Mouse (Mus musculus): ENCODE results near the gene Myl9. TPM values are rescaled to one million over a fixed set of nuclear protein-coding genes. Genes with fewer than 3 reads are reported as not detected.
A peak's percentile ranks its signal among the peaks of the same experiment; 100 is the strongest.

Myl9 gene
- 36.5 and 41.4 TPM in 2 replicates for polyA plus RNA-seq (2015; fragmentation: Nextera tagmentation; extraction: Ambion mirVana)

- Histone ChIP-seq H3K36me3 (ENCODE audit: control insufficient read depth, insufficient read depth) (no peaks in the 10 kb centered on the region), H3K4me1 (replicated peaks; ENCODE audit: control insufficient read depth, insufficient read depth, low read length) (peaks cover 17% of the 10 kb centered on the region), H3K9ac (replicated peaks; ENCODE audit: low read depth, low read length) (peak within 1 kb of the TSS; percentile 49), H3K27ac (ENCODE audit: low read length) (peak within 1 kb of the TSS; percentile 31), H3K4me3 (replicated peaks; ENCODE audit: low read length) (peak within 1 kb of the TSS; percentile 36), H3K27me3 (replicated peaks; ENCODE audit: control insufficient read depth, insufficient read depth, low read length) (no peaks in the 10 kb centered on the region), H3K9me3 (ENCODE audit: control insufficient read depth, low read length) (no peaks in the 10 kb centered on the region), H3K4me2 (ENCODE audit: low read length) (peak within 1 kb of the TSS; percentile 62)
- 2% methylated on average over 28 of the region's 28 CpGs for WGBS
- peak; percentile 83 for ATAC-seq
Measured at GRCm38 (mm10) chr2:156774738-156775454, at the start of gene Myl9. Myl9 (plus strand) TSS chr2:156775420.

- H3K4me1 ChIP-seq (replicated peaks; ENCODE audit: control insufficient read depth, insufficient read depth, low read length), result peaks cover 59% of the 10 kb centered on the region
Measured at GRCm38 (mm10) chr2:156726344-156726743, 48.9 kb upstream of the Myl9 start.

GRCm38 (mm10) chr2:156726878-156727277, 48.3 kb upstream of the Myl9 start:
- H3K27me3 ChIP-seq (replicated peaks; ENCODE audit: control insufficient read depth, insufficient read depth, low read length), result no peaks in the 10 kb centered on the region
- H3K4me1 ChIP-seq (replicated peaks; ENCODE audit: control insufficient read depth, insufficient read depth, low read length), result peaks cover 65% of the 10 kb centered on the region
- no peak for ATAC-seq
- peak overlapping the region; percentile 42 for H3K4me2 ChIP-seq (ENCODE audit: low read length)
- H3K36me3 ChIP-seq (ENCODE audit: control insufficient read depth, insufficient read depth), result no peaks in the 10 kb centered on the region
- H3K4me3 ChIP-seq (replicated peaks; ENCODE audit: low read length), result no peak overlapping the region
- no peaks in the 10 kb centered on the region for H3K9me3 ChIP-seq (ENCODE audit: control insufficient read depth, low read length)
- no peak overlapping the region for H3K9ac ChIP-seq (replicated peaks; ENCODE audit: low read depth, low read length)
- H3K27ac ChIP-seq (ENCODE audit: low read length), result peak overlapping the region; percentile 20
- 40% methylated on average over 3 of the region's 3 CpGs for WGBS

More at GRCm38 (mm10) chr2:156726344-156726743, 48.9 kb upstream of the Myl9 start:
- WGBS, result 5% methylated on average over 7 of the region's 7 CpGs
- H3K27ac ChIP-seq (ENCODE audit: low read length), result peak overlapping the region; percentile 75
- no peaks in the 10 kb centered on the region for H3K27me3 ChIP-seq (replicated peaks; ENCODE audit: control insufficient read depth, insufficient read depth, low read length)
- H3K36me3 ChIP-seq (ENCODE audit: control insufficient read depth, insufficient read depth), result no peaks in the 10 kb centered on the region
- peak overlapping the region; percentile 42 for H3K4me2 ChIP-seq (ENCODE audit: low read length)
- peak overlapping the region; percentile 38; the same call in 1 of the 2 replicates for H3K9ac ChIP-seq (replicated peaks; ENCODE audit: low read depth, low read length)
- peak; percentile 82 for ATAC-seq
- H3K9me3 ChIP-seq (ENCODE audit: control insufficient read depth, low read length), result no peaks in the 10 kb centered on the region
- no peak overlapping the region for H3K4me3 ChIP-seq (replicated peaks; ENCODE audit: low read length)

GRCm38 (mm10) chr2:156729537-156730469, 45.4 kb upstream of the Myl9 start:
- no peak overlapping the region for H3K4me3 ChIP-seq (replicated peaks; ENCODE audit: low read length)
- H3K9me3 ChIP-seq (ENCODE audit: control insufficient read depth, low read length), result no peaks in the 10 kb centered on the region
- H3K36me3 ChIP-seq (ENCODE audit: control insufficient read depth, insufficient read depth), result no peaks in the 10 kb centered on the region
- WGBS, result 58% methylated on average over 9 of the region's 10 CpGs
- no peak overlapping the region for H3K4me2 ChIP-seq (ENCODE audit: low read length)
- no peak overlapping the region for H3K9ac ChIP-seq (replicated peaks; ENCODE audit: low read depth, low read length)
- no peak for ATAC-seq
- no peaks in the 10 kb centered on the region for H3K27me3 ChIP-seq (replicated peaks; ENCODE audit: control insufficient read depth, insufficient read depth, low read length)
- H3K27ac ChIP-seq (ENCODE audit: low read length), result no peak overlapping the region
- H3K4me1 ChIP-seq (replicated peaks; ENCODE audit: control insufficient read depth, insufficient read depth, low read length), result peaks cover 59% of the 10 kb centered on the region

- Histone ChIP-seq H3K4me3 (replicated peaks; ENCODE audit: low read length) (no peak overlapping the region), H3K27me3 (replicated peaks; ENCODE audit: control insufficient read depth, insufficient read depth, low read length) (no peaks in the 10 kb centered on the region), H3K27ac (ENCODE audit: low read length) (no peak overlapping the region), H3K4me1 (replicated peaks; ENCODE audit: control insufficient read depth, insufficient read depth, low read length) (peaks cover 58% of the 10 kb centered on the region), H3K9ac (replicated peaks; ENCODE audit: low read depth, low read length) (no peak overlapping the region), H3K9me3 (ENCODE audit: control insufficient read depth, low read length) (no peaks in the 10 kb centered on the region), H3K4me2 (ENCODE audit: low read length) (no peak overlapping the region), H3K36me3 (ENCODE audit: control insufficient read depth, insufficient read depth) (no peaks in the 10 kb centered on the region)
- ATAC-seq, result no peak
- WGBS, result 85% methylated on average over 12 of the region's 12 CpGs
Measured at GRCm38 (mm10) chr2:156730501-156730921, 44.7 kb upstream of the Myl9 start.

- Histone ChIP-seq H3K4me1 (replicated peaks; ENCODE audit: control insufficient read depth, insufficient read depth, low read length) (peaks cover 54% of the 10 kb centered on the region), H3K4me2 (ENCODE audit: low read length) (no peak overlapping the region), H3K9ac (replicated peaks; ENCODE audit: low read depth, low read length) (no peak overlapping the region), H3K9me3 (ENCODE audit: control insufficient read depth, low read length) (no peaks in the 10 kb centered on the region), H3K27ac (ENCODE audit: low read length) (no peak overlapping the region), H3K27me3 (replicated peaks; ENCODE audit: control insufficient read depth, insufficient read depth, low read length) (no peaks in the 10 kb centered on the region), H3K4me3 (replicated peaks; ENCODE audit: low read length) (no peak overlapping the region), H3K36me3 (ENCODE audit: control insufficient read depth, insufficient read depth) (no peaks in the 10 kb centered on the region)
- ATAC-seq, result no peak
Measured at GRCm38 (mm10) chr2:156731592-156731991, 43.6 kb upstream of the Myl9 start.

GRCm38 (mm10) chr2:156732109-156732508, 43.1 kb upstream of the Myl9 start:
- Histone ChIP-seq H3K4me1 (replicated peaks; ENCODE audit: control insufficient read depth, insufficient read depth, low read length) (peaks cover 53% of the 10 kb centered on the region), H3K4me2 (ENCODE audit: low read length) (no peak overlapping the region), H3K9me3 (ENCODE audit: control insufficient read depth, low read length) (no peaks in the 10 kb centered on the region), H3K4me3 (replicated peaks; ENCODE audit: low read length) (no peak overlapping the region), H3K9ac (replicated peaks; ENCODE audit: low read depth, low read length) (no peak overlapping the region), H3K27ac (ENCODE audit: low read length) (no peak overlapping the region), H3K36me3 (ENCODE audit: control insufficient read depth, insufficient read depth) (no peaks in the 10 kb centered on the region), H3K27me3 (replicated peaks; ENCODE audit: control insufficient read depth, insufficient read depth, low read length) (no peaks in the 10 kb centered on the region)
- WGBS, result 65% methylated on average over 6 of the region's 6 CpGs
- no peak for ATAC-seq

GRCm38 (mm10) chr2:156735761-156736335, 39.4 kb upstream of the Myl9 start:
- H3K4me1 ChIP-seq (replicated peaks; ENCODE audit: control insufficient read depth, insufficient read depth, low read length), result peaks cover 49% of the 10 kb centered on the region
- 85% methylated on average over 3 of the region's 3 CpGs for WGBS
- H3K9me3 ChIP-seq (ENCODE audit: control insufficient read depth, low read length), result no peaks in the 10 kb centered on the region
- no peaks in the 10 kb centered on the region for H3K27me3 ChIP-seq (replicated peaks; ENCODE audit: control insufficient read depth, insufficient read depth, low read length)
- H3K4me2 ChIP-seq (ENCODE audit: low read length), result no peak overlapping the region
- H3K9ac ChIP-seq (replicated peaks; ENCODE audit: low read depth, low read length), result no peak overlapping the region
- no peak overlapping the region for H3K27ac ChIP-seq (ENCODE audit: low read length)
- no peak for ATAC-seq
- no peak overlapping the region for H3K4me3 ChIP-seq (replicated peaks; ENCODE audit: low read length)
- H3K36me3 ChIP-seq (ENCODE audit: control insufficient read depth, insufficient read depth), result no peaks in the 10 kb centered on the region

GRCm38 (mm10) chr2:156736846-156737245, 38.4 kb upstream of the Myl9 start:
- no peaks in the 10 kb centered on the region for H3K36me3 ChIP-seq (ENCODE audit: control insufficient read depth, insufficient read depth)
- H3K4me3 ChIP-seq (replicated peaks; ENCODE audit: low read length), result no peak overlapping the region
- no peaks in the 10 kb centered on the region for H3K27me3 ChIP-seq (replicated peaks; ENCODE audit: control insufficient read depth, insufficient read depth, low read length)
- ATAC-seq, result 0 out of 2 replicates have a peak, but pooled peaks have one; percentile 24
- WGBS, result 42% methylated on average over 7 of the region's 7 CpGs
- no peak overlapping the region for H3K9ac ChIP-seq (replicated peaks; ENCODE audit: low read depth, low read length)
- H3K4me2 ChIP-seq (ENCODE audit: low read length), result no peak overlapping the region
- no peak overlapping the region for H3K27ac ChIP-seq (ENCODE audit: low read length)
- H3K4me1 ChIP-seq (replicated peaks; ENCODE audit: control insufficient read depth, insufficient read depth, low read length), result peaks cover 52% of the 10 kb centered on the region
- no peaks in the 10 kb centered on the region for H3K9me3 ChIP-seq (ENCODE audit: control insufficient read depth, low read length)

All from forebrain, embryonic 16.5 days (tissue).